Mouse (Mus musculus): ENCODE measurements around the gene 4833439L19Rik. TPM values are rescaled to one million over a fixed set of nuclear protein-coding genes. Genes with fewer than 3 reads are reported as not detected.

4833439L19Rik gene
- polyA plus RNA-seq, 1 experiment, result 2.7 TPM

DNA sequence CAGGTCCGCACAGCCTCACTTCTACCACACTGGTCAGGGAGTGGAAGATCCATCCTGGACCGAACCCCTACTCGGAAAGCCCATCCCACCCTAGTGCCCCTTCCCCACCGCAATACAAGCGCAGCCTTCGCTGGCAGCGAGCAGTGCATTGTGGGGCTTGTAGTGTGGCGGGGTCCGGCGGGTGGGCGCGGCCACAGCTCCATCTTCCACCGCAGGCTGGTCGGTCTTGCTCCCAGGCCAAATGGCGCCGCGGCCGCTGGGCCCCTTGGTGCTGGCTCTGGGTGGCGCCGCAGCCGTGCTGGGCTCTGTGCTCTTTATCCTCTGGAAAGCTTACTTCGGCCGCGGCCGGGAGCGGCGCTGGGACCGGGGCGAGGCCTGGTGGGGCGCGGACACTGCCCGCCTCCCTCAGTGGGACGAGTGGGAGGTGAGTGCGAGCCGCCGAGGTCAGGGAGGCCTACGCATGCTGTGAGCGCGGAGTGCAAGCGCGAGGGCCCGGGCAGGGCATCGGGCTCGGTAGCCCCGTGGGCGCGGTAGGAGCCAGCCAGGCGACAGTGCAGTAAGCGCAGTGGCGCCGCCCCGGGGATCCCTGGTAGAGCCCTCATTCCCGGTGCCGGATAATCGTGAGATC lies 9.7 kb upstream of the 4833439L19Rik start, which contains the start of gene Arl10:
Arl10 (plus strand) TSS at position 162 of the 628 bp plus-strand sequence.
- Histone ChIP-seq H3K9me3 (ENCODE audit: control insufficient read depth, low read length) (no peaks in the 10 kb centered on the region), H3K27me3 (ENCODE audit: control insufficient read depth) (peaks cover 38% of the 10 kb centered on the region), H3K4me3 (replicated peaks) (peak within 1 kb of the TSS; percentile 69), H3K4me1 (ENCODE audit: control insufficient read depth) (peaks cover 32% of the 10 kb centered on the region), H3K36me3 (ENCODE audit: control insufficient read depth) (peaks cover 4% of the 10 kb centered on the region)
- no peak for TF ChIP-seq GATA1 (IDR thresholded peaks at IDR 0.05; ENCODE audit: low read length)

GRCm38 (mm10) chr13:54572621-54573020 lies 7.4 kb upstream of the 4833439L19Rik start:
- Histone ChIP-seq H3K4me1 (ENCODE audit: control insufficient read depth) (peaks cover 34% of the 10 kb centered on the region), H3K9me3 (ENCODE audit: control insufficient read depth, low read length) (no peaks in the 10 kb centered on the region), H3K36me3 (ENCODE audit: control insufficient read depth) (no peaks in the 10 kb centered on the region; the same call in 1 of the 2 replicates), H3K27me3 (ENCODE audit: control insufficient read depth) (peaks cover 38% of the 10 kb centered on the region), H3K4me3 (replicated peaks) (no peak overlapping the region)
- no peak for TF ChIP-seq GATA1 (IDR thresholded peaks at IDR 0.05; ENCODE audit: low read length)
- TF ChIP-seq TAL1 (IDR thresholded peaks at IDR 0.05; ENCODE audit: low read length), result no peak

- Histone ChIP-seq H3K36me3 (ENCODE audit: control insufficient read depth) (no peaks in the 10 kb centered on the region), H3K9me3 (ENCODE audit: control insufficient read depth, low read length) (no peaks in the 10 kb centered on the region), H3K4me3 (replicated peaks) (no peak overlapping the region), H3K4me1 (ENCODE audit: control insufficient read depth) (peaks cover 35% of the 10 kb centered on the region), H3K27me3 (ENCODE audit: control insufficient read depth) (peaks cover 38% of the 10 kb centered on the region)
- TF ChIP-seq GATA1 (IDR thresholded peaks at IDR 0.05; ENCODE audit: low read length) (no peak), TAL1 (IDR thresholded peaks at IDR 0.05; ENCODE audit: low read length) (no peak)
These were observed 6.4 kb upstream of the 4833439L19Rik start for GRCm38 (mm10) chr13:54571637-54572036.

DNA sequence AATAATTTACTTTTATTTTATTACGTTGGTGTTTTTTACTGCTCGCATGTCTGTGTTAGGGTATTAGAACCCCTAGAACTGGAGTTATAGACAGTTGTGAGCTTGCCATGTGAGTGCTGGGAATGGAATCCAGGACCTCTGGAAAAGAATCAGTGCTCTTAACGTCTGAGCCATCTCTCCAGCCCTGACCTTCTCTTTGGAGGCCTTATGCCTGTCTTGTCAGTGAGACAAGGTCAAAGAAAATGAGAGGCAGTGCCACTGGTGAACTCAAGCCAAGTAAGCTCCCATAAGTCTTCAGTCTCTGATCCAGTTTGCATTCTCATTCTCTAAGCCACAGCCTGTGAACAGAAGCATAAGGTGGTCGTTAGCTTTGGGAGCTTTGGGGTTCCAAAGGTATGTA lies 5.5 kb upstream of the 4833439L19Rik start:
- Histone ChIP-seq H3K9me3 (ENCODE audit: control insufficient read depth, low read length) (no peaks in the 10 kb centered on the region), H3K4me3 (replicated peaks) (no peak overlapping the region), H3K36me3 (ENCODE audit: control insufficient read depth) (no peaks in the 10 kb centered on the region), H3K4me1 (ENCODE audit: control insufficient read depth) (peaks cover 35% of the 10 kb centered on the region), H3K27me3 (ENCODE audit: control insufficient read depth) (peaks cover 31% of the 10 kb centered on the region)
- TF ChIP-seq TAL1 (IDR thresholded peaks at IDR 0.05; ENCODE audit: low read length), result no peak
- no peak for TF ChIP-seq GATA1 (IDR thresholded peaks at IDR 0.05; ENCODE audit: low read length)

DNA sequence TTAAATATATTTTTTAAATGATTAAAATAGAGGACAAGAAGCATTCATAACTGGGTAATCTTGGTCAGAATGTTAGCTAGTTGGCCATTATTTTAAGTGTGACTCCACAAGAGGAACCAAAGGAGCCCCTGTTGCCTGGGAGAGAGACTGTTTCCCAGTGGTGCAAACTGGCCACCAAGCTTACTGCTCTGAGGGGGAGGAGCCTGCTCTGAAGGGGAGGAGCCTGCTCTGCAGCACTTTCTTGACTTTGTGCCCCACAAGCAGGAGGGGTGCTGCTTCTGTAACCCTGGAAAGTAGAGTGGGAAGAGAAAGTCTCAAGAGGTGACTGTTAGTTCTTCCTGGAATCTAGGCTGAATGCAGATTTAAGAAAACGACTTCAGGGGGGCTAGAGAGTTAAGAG lies 4.0 kb upstream of the 4833439L19Rik start:
- Histone ChIP-seq H3K27me3 (ENCODE audit: control insufficient read depth) (peaks cover 16% of the 10 kb centered on the region), H3K4me1 (ENCODE audit: control insufficient read depth) (peaks cover 32% of the 10 kb centered on the region), H3K4me3 (replicated peaks) (no peak overlapping the region), H3K9me3 (ENCODE audit: control insufficient read depth, low read length) (no peaks in the 10 kb centered on the region), H3K36me3 (ENCODE audit: control insufficient read depth) (no peaks in the 10 kb centered on the region)
- TF ChIP-seq TAL1 (IDR thresholded peaks at IDR 0.05; ENCODE audit: low read length) (no peak), GATA1 (IDR thresholded peaks at IDR 0.05; ENCODE audit: low read length) (no peak)

GRCm38 (mm10) chr13:54568380-54568779 lies 3.1 kb upstream of the 4833439L19Rik start:
- Histone ChIP-seq H3K27me3 (ENCODE audit: control insufficient read depth) (peaks cover 8% of the 10 kb centered on the region), H3K9me3 (ENCODE audit: control insufficient read depth, low read length) (no peaks in the 10 kb centered on the region), H3K4me1 (ENCODE audit: control insufficient read depth) (peaks cover 36% of the 10 kb centered on the region), H3K36me3 (ENCODE audit: control insufficient read depth) (no peaks in the 10 kb centered on the region; the same call in 1 of the 2 replicates), H3K4me3 (replicated peaks) (no peak overlapping the region)
- no peak for TF ChIP-seq TAL1 (IDR thresholded peaks at IDR 0.05; ENCODE audit: low read length)
- no peak for TF ChIP-seq GATA1 (IDR thresholded peaks at IDR 0.05; ENCODE audit: low read length)

DNA sequence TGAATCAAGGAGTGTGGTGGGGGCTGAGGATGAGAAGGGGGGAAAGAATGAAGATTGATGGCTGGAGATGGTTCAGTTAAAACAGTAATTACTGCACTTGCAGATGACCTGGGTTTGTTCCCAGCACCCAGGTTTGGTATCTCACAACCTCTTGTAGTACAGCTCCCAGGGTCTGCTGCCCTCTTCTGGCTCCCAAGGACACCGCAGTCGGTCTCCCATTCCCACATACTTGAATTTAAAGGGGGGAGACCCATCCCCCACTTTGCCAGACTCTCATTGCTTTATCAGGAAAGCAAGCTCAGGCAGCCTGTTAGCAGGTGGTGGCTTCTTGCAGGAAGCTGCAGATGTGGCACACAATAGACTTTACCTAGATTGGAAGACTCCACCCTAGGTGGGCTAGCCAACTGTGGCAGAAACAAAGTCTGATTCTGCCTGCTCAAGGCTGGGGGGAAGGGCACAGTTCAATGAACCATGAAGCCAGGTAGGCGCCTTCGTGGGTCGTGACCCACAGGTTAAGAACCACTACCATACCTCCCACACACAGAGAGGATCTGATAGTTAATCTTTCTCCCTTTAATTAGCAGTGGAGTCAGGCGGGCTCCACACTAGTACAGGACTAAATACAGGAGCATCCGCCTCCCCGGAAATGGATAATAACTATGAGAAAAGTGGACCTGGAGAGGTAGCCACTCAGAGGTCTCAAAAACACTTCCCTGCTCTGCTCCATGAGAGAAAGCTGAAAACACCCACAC lies 535 bp upstream of the 4833439L19Rik start:
- peak overlapping the region; percentile 88 for H3K4me3 ChIP-seq (replicated peaks)
- H3K9me3 ChIP-seq (ENCODE audit: control insufficient read depth, low read length), result no peaks in the 10 kb centered on the region
- H3K4me1 ChIP-seq (ENCODE audit: control insufficient read depth), result peaks cover 42% of the 10 kb centered on the region
- H3K27me3 ChIP-seq (ENCODE audit: control insufficient read depth), result no peaks in the 10 kb centered on the region
- H3K36me3 ChIP-seq (ENCODE audit: control insufficient read depth), result peaks cover 26% of the 10 kb centered on the region
- TF ChIP-seq TAL1 (IDR thresholded peaks at IDR 0.05; ENCODE audit: low read length), result no peak
- no peak for TF ChIP-seq GATA1 (IDR thresholded peaks at IDR 0.05; ENCODE audit: low read length)

DNA sequence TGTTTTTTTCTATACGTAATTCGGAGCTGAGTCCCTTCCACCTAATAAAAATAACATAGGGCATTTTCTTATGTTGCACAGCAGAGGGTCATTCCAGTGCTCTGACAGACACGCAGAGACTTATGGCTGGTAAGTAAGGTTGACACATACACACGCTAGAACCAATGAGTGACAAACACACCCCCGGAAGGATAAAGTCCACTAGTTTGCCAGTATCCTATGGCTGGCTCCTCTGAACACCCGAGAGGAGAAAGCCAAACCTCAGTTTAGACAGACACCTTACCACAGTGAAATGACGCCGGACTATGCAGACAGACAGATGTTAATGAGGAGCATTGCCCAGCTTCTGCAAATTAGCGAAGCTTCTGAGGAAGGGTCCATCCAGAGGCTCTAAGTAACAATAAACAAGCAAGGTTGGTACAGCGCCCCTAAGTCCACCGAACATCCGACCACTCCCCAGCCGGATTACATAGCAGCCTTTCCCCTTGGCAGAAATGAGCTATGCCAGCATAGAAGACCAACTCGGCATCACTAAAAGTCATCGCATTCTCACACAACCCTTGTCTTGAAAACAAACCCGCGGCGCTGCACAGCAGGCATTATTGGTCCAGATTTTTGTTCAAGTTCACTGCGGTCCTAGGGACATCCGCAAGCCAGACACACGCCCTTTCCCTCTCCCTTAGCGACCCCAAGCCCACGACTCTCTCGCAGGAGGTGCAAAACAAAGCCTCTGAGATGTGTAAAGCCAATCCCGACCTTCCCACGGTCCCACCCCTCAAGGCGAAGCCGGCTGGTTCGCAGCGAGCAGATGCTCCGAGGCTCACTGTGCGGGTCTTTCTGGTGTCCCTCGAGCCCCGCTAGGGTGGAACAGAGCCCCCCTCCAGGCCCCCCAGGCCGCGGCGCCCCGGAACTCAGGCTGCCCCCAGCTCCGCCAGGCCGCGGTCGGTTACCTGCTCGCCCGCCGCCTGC lies 719 bp downstream of the 4833439L19Rik start:
- Histone ChIP-seq H3K4me1 (ENCODE audit: control insufficient read depth) (peaks cover 42% of the 10 kb centered on the region), H3K36me3 (ENCODE audit: control insufficient read depth) (peaks cover 38% of the 10 kb centered on the region), H3K4me3 (replicated peaks) (peak overlapping the region; percentile 88), H3K9me3 (ENCODE audit: control insufficient read depth, low read length) (no peaks in the 10 kb centered on the region), H3K27me3 (ENCODE audit: control insufficient read depth) (no peaks in the 10 kb centered on the region)
- TF ChIP-seq GATA1 (IDR thresholded peaks at IDR 0.05; ENCODE audit: low read length) (no peak), TAL1 (IDR thresholded peaks at IDR 0.05; ENCODE audit: low read length) (no peak)
